Mouse (Mus musculus) embryonic fibroblast, embryonic 13.5 days (primary cell): ENCODE results near the gene Zfhx3.

Experiments
- CTCF ChIP-seq: IDR thresholded peaks from 2 replicates; pipeline ENCODE4 v1.5.1; 2011; ENCODE audit warnings: mild to moderate bottlenecking, control low read depth, low read length, moderate library complexity, borderline replicate concordance; ENCODE audit not compliant: insufficient read depth
- POLR2A ChIP-seq: IDR thresholded peaks from 2 replicates; pipeline ENCODE4 v1.6.1; 2011; ENCODE audit warnings: low read depth, mild to moderate bottlenecking, control low read depth, low read length, moderate library complexity

- TF ChIP-seq CTCF (no peak), POLR2A (no peak)
Measured at GRCm38 (mm10) chr8:108755400-108756325, 813.2 kb downstream of the Zfhx3 start.
